Mouse (Mus musculus): ENCODE results near the gene Myo1d. TPM values are rescaled to one million over a fixed set of nuclear protein-coding genes. Genes with fewer than 3 reads are reported as not detected.

Gene Myo1d
- polyA plus RNA-seq, 1 experiment: 16.9 TPM

DNA sequence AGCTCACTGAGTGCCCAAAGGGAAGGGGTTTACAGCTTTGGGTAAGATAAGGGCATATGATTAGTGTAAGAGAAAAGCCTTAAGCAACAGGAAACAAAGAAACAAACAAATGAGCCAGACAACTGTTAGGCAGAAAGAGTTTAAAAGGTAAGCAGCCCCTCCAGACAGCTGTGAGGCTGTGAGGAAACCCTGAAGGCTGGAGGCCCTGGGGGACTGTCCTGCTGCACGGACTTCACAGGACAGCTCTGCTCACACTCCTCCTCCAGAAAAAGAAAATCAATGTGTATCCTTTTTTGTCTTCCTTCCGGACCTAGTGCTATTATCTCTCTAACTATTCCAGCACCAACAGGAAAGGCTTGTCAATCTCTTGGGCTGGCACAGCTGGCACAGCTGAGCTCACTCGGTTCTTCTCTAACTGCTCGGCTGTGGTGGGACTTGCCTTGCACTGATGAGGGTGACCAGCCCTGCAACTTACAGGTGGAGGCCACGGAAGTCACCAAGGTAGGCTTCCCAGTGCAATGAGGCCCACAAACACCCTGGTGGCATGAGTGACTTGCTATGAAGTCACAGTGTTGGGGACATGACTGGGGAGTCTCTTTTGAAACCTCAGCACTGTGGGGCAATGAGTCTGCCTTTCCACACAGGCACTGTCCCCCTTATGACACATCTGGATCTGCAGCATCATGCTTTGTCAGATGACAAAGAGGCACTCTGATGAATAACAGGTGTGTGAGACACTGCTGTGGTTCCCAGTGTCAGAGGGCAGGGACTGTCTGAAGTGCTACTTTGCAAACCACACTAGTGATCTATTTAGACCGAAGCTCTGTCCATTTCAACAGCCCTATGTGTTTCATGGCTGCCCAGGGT lies 275.1 kb downstream of the Myo1d start:
- TF ChIP-seq CTCF (IDR thresholded peaks at IDR 0.05; ENCODE audit: borderline replicate concordance, insufficient read depth, low read depth, low read length) (no peak), POLR2A (IDR thresholded peaks at IDR 0.05; ENCODE audit: borderline replicate concordance, insufficient read depth, low read length) (no peak)
- Histone ChIP-seq H3K27me3 (ENCODE audit: control insufficient read depth, insufficient read depth, low read length) (no peaks in the 10 kb centered on the region), H3K4me1 (ENCODE audit: control insufficient read depth, insufficient read depth, low read length) (peaks cover 7% of the 10 kb centered on the region), H3K27ac (ENCODE audit: insufficient read depth, low read length) (no peak overlapping the region), H3K4me3 (replicated peaks; ENCODE audit: insufficient read depth, low read depth, low read length) (no peak overlapping the region)
- WGBS: 62% methylated on average over 6 of the region's 6 CpGs
- DNase-seq: no peak

DNA sequence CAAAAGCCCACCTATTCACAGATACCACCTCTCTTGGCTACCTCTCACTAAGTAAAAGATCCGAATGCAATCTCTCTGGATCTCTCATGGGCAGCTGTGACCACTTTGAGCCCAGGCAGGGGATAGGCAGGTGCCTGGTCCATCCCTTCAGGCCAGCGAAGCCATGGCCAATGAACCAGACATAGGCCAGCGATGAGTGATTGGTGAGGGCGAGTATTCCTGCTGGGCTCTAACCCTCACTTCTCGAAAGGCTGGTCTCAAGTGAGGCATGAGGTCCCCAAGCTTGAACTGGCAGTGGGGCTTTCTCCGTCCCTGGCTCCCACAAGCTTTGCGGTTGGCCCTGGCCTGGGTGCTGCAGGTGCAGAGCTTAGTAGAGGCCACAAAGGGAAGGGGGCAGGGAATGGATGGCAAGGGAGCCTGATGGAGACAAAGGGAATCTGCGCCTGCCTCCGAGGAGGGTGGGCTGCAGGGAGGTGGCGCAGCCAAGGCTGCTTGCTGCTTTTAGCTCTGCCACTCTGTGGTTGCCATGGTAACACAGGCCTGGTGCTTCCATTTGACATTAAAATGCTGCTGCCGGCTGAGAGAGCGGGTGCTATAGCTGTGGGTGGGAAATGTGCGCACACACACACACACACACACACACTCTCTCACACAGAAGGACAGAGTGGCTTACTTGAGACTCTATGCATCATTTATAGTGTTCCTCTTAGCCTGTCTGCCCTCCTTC lies 275.9 kb downstream of the Myo1d start:
- Histone ChIP-seq H3K4me3 (replicated peaks; ENCODE audit: insufficient read depth, low read depth, low read length) (no peak overlapping the region), H3K27me3 (ENCODE audit: control insufficient read depth, insufficient read depth, low read length) (no peaks in the 10 kb centered on the region), H3K4me1 (ENCODE audit: control insufficient read depth, insufficient read depth, low read length) (peaks cover 9% of the 10 kb centered on the region), H3K27ac (ENCODE audit: insufficient read depth, low read length) (no peak overlapping the region)
- WGBS: 40% methylated on average over 13 of the region's 13 CpGs
- DNase-seq: peak; percentile 42 to 52
- TF ChIP-seq POLR2A (IDR thresholded peaks at IDR 0.05; ENCODE audit: borderline replicate concordance, insufficient read depth, low read length): no peak
- TF ChIP-seq CTCF (IDR thresholded peaks at IDR 0.05; ENCODE audit: borderline replicate concordance, insufficient read depth, low read depth, low read length): no peak

DNA sequence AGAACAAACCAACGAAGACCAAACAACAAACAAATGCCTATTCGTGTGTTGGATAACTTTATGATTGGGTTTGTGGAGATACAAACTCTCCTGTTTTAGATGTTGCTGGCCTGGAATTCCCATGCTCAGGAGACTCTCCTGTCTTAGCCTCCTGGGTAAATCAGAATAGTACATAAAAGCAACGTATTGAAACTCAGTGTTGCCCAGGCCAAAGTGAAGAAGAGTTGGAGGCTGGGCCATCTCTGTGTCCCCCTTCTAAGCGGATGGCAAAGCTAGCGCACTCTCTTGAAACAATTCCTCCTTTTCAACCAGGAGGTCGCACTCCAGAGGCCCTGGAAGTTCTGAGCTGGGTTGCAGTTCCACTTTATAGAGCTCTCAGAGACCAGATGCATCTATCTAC lies 276.5 kb downstream of the Myo1d start:
- H3K27me3 ChIP-seq (ENCODE audit: control insufficient read depth, insufficient read depth, low read length): no peaks in the 10 kb centered on the region
- TF ChIP-seq CTCF (IDR thresholded peaks at IDR 0.05; ENCODE audit: borderline replicate concordance, insufficient read depth, low read depth, low read length) (no peak), POLR2A (IDR thresholded peaks at IDR 0.05; ENCODE audit: borderline replicate concordance, insufficient read depth, low read length) (no peak)
- WGBS: 90% methylated on average over 6 of the region's 6 CpGs
- no peak for DNase-seq
- H3K4me1 ChIP-seq (ENCODE audit: control insufficient read depth, insufficient read depth, low read length): peaks cover 15% of the 10 kb centered on the region
- H3K27ac ChIP-seq (ENCODE audit: insufficient read depth, low read length): no peak overlapping the region
- no peak overlapping the region for H3K4me3 ChIP-seq (replicated peaks; ENCODE audit: insufficient read depth, low read depth, low read length)

DNA sequence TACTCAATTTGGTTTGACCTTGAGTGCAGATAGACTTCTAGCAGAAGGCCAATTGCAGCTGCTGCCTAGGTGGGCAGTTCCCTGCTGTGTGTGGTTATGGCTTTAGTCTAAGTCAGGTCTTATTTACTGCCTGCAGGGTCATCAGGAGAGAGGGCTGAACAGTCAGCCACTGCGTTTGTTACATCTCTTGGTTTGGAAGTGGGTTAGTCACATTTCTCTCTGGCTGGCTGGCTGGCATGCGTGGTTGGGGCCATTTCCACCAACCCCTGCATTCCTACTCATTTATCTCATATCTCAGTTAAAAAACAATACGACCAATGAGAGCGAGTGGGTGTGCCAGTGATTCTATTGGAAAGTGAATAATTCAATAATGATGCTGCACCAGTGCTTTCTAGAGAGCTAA lies 280.3 kb downstream of the Myo1d start:
- 87% methylated on average over 4 of the region's 4 CpGs for WGBS

GRCm38 (mm10) chr11:80498328-80499070 lies 281.3 kb downstream of the Myo1d start:
- no peak overlapping the region for H3K27ac ChIP-seq (ENCODE audit: insufficient read depth, low read length)
- no peak overlapping the region for H3K4me3 ChIP-seq (replicated peaks; ENCODE audit: insufficient read depth, low read depth, low read length)
- DNase-seq: peak in 1 of 2 experiments; percentile 27
- peaks cover 13% of the 10 kb centered on the region for H3K4me1 ChIP-seq (ENCODE audit: control insufficient read depth, insufficient read depth, low read length)
- WGBS: 31% methylated on average over 11 of the region's 11 CpGs
- TF ChIP-seq CTCF (IDR thresholded peaks at IDR 0.05; ENCODE audit: borderline replicate concordance, insufficient read depth, low read depth, low read length): no peak
- no peak for TF ChIP-seq POLR2A (IDR thresholded peaks at IDR 0.05; ENCODE audit: borderline replicate concordance, insufficient read depth, low read length)
- H3K27me3 ChIP-seq (ENCODE audit: control insufficient read depth, insufficient read depth, low read length): no peaks in the 10 kb centered on the region

More for the DNA sequence above, 280.3 kb downstream of the Myo1d start:
- no peaks in the 10 kb centered on the region for H3K27me3 ChIP-seq (ENCODE audit: control insufficient read depth, insufficient read depth, low read length)
- H3K4me3 ChIP-seq (replicated peaks; ENCODE audit: insufficient read depth, low read depth, low read length): no peak overlapping the region
- TF ChIP-seq CTCF (IDR thresholded peaks at IDR 0.05; ENCODE audit: borderline replicate concordance, insufficient read depth, low read depth, low read length) (no peak), POLR2A (IDR thresholded peaks at IDR 0.05; ENCODE audit: borderline replicate concordance, insufficient read depth, low read length) (no peak)
- H3K27ac ChIP-seq (ENCODE audit: insufficient read depth, low read length): no peak overlapping the region
- DNase-seq: no peak
- H3K4me1 ChIP-seq (ENCODE audit: control insufficient read depth, insufficient read depth, low read length): peaks cover 20% of the 10 kb centered on the region

GRCm38 (mm10) chr11:80497225-80497919 lies 282.5 kb downstream of the Myo1d start:
- H3K4me3 ChIP-seq (replicated peaks; ENCODE audit: insufficient read depth, low read depth, low read length): no peak overlapping the region
- no peak overlapping the region for H3K27ac ChIP-seq (ENCODE audit: insufficient read depth, low read length)
- peaks cover 13% of the 10 kb centered on the region for H3K4me1 ChIP-seq (ENCODE audit: control insufficient read depth, insufficient read depth, low read length)
- TF ChIP-seq CTCF (IDR thresholded peaks at IDR 0.05; ENCODE audit: borderline replicate concordance, insufficient read depth, low read depth, low read length) (no peak), POLR2A (IDR thresholded peaks at IDR 0.05; ENCODE audit: borderline replicate concordance, insufficient read depth, low read length) (no peak)
- WGBS: 90% methylated on average over 10 of the region's 10 CpGs
- DNase-seq: no peak
- H3K27me3 ChIP-seq (ENCODE audit: control insufficient read depth, insufficient read depth, low read length): no peaks in the 10 kb centered on the region

GRCm38 (mm10) chr11:80496640-80497039 lies 283.2 kb downstream of the Myo1d start:
- Histone ChIP-seq H3K27ac (ENCODE audit: insufficient read depth, low read length) (no peak overlapping the region), H3K4me1 (ENCODE audit: control insufficient read depth, insufficient read depth, low read length) (peaks cover 13% of the 10 kb centered on the region), H3K27me3 (ENCODE audit: control insufficient read depth, insufficient read depth, low read length) (no peaks in the 10 kb centered on the region), H3K4me3 (replicated peaks; ENCODE audit: insufficient read depth, low read depth, low read length) (no peak overlapping the region)
- TF ChIP-seq CTCF (IDR thresholded peaks at IDR 0.05; ENCODE audit: borderline replicate concordance, insufficient read depth, low read depth, low read length) (no peak), POLR2A (IDR thresholded peaks at IDR 0.05; ENCODE audit: borderline replicate concordance, insufficient read depth, low read length) (no peak)
- WGBS: 82% methylated on average over 1 of the region's 1 CpGs
- DNase-seq: no peak

Data from cerebellum, adult 2 months (tissue).